Mouse (Mus musculus) MEL (cell line): ENCODE measurements at regions not wholly inside any gene's neighbourhood (a gene's known extent, or its start where the extent isn't known, plus 50 kb on each side); places are given as distances from the start of the nearest gene placed in this dataset.

ENCODE experiments used
- DNase-seq: peaks from one replicate; pipeline ENCODE4 v3.0.0; 2011; ENCODE audit warnings: low read depth, low spot score
- H3K27ac ChIP-seq: 2 replicates; pipeline ENCODE4 v1.5.1; 2012; ENCODE audit warnings: low read depth, mild to moderate bottlenecking, control low read depth, low read length, moderate library complexity; ENCODE audit not compliant: control insufficient read depth
- H3K27me3 ChIP-seq, 2 experiments: fragments of 150-350 bp in 1 of 2; sonication (generic) in 1 of 2; 2 replicates each; pipeline ENCODE4 v1.6.1; 2012; ENCODE audit warnings: low read length in 2 of 2, mild to moderate bottlenecking in 2 of 2, improper control_type of control experiment in 1 of 2, moderate library complexity in 1 of 2; ENCODE audit not compliant: insufficient read depth in 2 of 2, control insufficient read depth in 1 of 2
- H3K36me3 ChIP-seq, 2 experiments: 2 replicates each; pipeline ENCODE4 v1.6.1; 2012 to 2014; ENCODE audit warnings: low read length in 2 of 2, improper control_type of control experiment in 1 of 2, inconsistent platforms in 1 of 2, mild to moderate bottlenecking in 1 of 2; ENCODE audit not compliant: insufficient read depth in 2 of 2, control insufficient read depth in 1 of 2
- H3K4me1 ChIP-seq, 2 experiments: fragments of 150-350 bp in 1 of 2; sonication (generic) in 1 of 2; 2 replicates each; pipeline ENCODE4 v1.6.1; 2012; ENCODE audit warnings: low read length in 2 of 2, improper control_type of control experiment in 1 of 2, mild to moderate bottlenecking in 1 of 2; ENCODE audit not compliant: insufficient read depth in 2 of 2, control insufficient read depth in 1 of 2
- H3K4me3 ChIP-seq, 2 experiments: fragments of 150-350 bp in 1 of 2; sonication (generic) in 1 of 2; 2 replicates each; pipeline ENCODE4 v1.5.1; 2012; ENCODE audit warnings: low read depth in 2 of 2, low read length in 2 of 2, mild to moderate bottlenecking in 2 of 2, moderate library complexity in 2 of 2, control low read depth in 1 of 2, improper control_type of control experiment in 1 of 2; ENCODE audit not compliant: control insufficient read depth in 1 of 2, insufficient read depth in 1 of 2
- H3K79me2 ChIP-seq: 2 replicates; pipeline ENCODE4 v1.6.1; 2012; ENCODE audit warnings: mild to moderate bottlenecking, low read length, moderate library complexity; ENCODE audit not compliant: control insufficient read depth, poor library complexity, insufficient read depth
- H3K9ac ChIP-seq: 2 replicates; pipeline ENCODE4 v1.6.1; 2012; ENCODE audit warnings: low read depth, mild to moderate bottlenecking, control low read depth, low read length, moderate library complexity; ENCODE audit not compliant: control insufficient read depth, poor library complexity, severe bottlenecking
- H3K9me3 ChIP-seq: fragments of 150-350 bp; sonication (generic); replicated peaks from 2 replicates; pipeline ENCODE4 v1.6.1; 2012; ENCODE audit warnings: mild to moderate bottlenecking, low read length, improper control_type of control experiment, moderate library complexity; ENCODE audit not compliant: insufficient read depth
- CHD1 ChIP-seq: IDR thresholded peaks from 2 replicates; pipeline ENCODE4 v1.6.1; 2012; ENCODE audit warnings: low read depth, mild to moderate bottlenecking, inconsistent platforms, low read length, improper control_type of control experiment
- CHD2 ChIP-seq: IDR thresholded peaks from 2 replicates; pipeline ENCODE4 v1.6.1; 2011; ENCODE audit warnings: low read length, improper control_type of control experiment
- ELF1 ChIP-seq: IDR thresholded peaks from 2 replicates; pipeline ENCODE4 v1.6.1; 2014; ENCODE audit warnings: low read depth, mild to moderate bottlenecking, inconsistent platforms, low read length, improper control_type of control experiment, moderate library complexity
- EP300 ChIP-seq, 2 experiments: IDR thresholded peaks; 2 replicates each; pipeline ENCODE4 v1.6.1; 2011; ENCODE audit warnings: improper control_type of control experiment in 2 of 2, low read length in 2 of 2, low read depth in 1 of 2, mild to moderate bottlenecking in 1 of 2
- ETS1 ChIP-seq: IDR thresholded peaks from 2 replicates; pipeline ENCODE4 v1.6.1; 2012; ENCODE audit warnings: low read depth, mild to moderate bottlenecking, inconsistent platforms, low read length, improper control_type of control experiment, moderate library complexity
- GABPA ChIP-seq: IDR thresholded peaks from 2 replicates; pipeline ENCODE4 v1.6.1; 2012; ENCODE audit warnings: low read depth, mild to moderate bottlenecking, inconsistent platforms, low read length, improper control_type of control experiment, moderate library complexity
- GATA1 ChIP-seq: IDR thresholded peaks from 2 replicates; pipeline ENCODE4 v1.6.1; 2011; ENCODE audit warnings: low read depth, low read length, improper control_type of control experiment
- HCFC1 ChIP-seq: IDR thresholded peaks from 2 replicates; pipeline ENCODE4 v1.6.1; 2012; ENCODE audit warnings: low read depth, mild to moderate bottlenecking, inconsistent platforms, low read length, improper control_type of control experiment, moderate library complexity
- JUND ChIP-seq: IDR thresholded peaks from 2 replicates; pipeline ENCODE4 v1.6.1; 2011; ENCODE audit warnings: low read depth, mild to moderate bottlenecking, improper control_type of control experiment, low read length
- KAT2A ChIP-seq: conservative IDR thresholded peaks from 2 replicates; pipeline ENCODE4 v1.6.1; 2012; ENCODE audit warnings: low read depth, low read length, improper control_type of control experiment, inconsistent platforms
- MAX ChIP-seq: IDR thresholded peaks from 2 replicates; pipeline ENCODE4 v1.6.1; 2011; ENCODE audit warnings: low read length, improper control_type of control experiment
- MEF2A ChIP-seq: IDR thresholded peaks from 2 replicates; pipeline ENCODE4 v1.6.1; 2014; ENCODE audit warnings: low read depth, mild to moderate bottlenecking, inconsistent platforms, low read length, improper control_type of control experiment; ENCODE audit not compliant: poor library complexity, insufficient replicate concordance, severe bottlenecking; ENCODE audit errors: extremely low read depth
- MXI1 ChIP-seq: IDR thresholded peaks from 2 replicates; pipeline ENCODE4 v1.6.1; 2011; ENCODE audit warnings: mild to moderate bottlenecking, low read depth, low read length, improper control_type of control experiment
- MYB ChIP-seq: IDR thresholded peaks from 2 replicates; pipeline ENCODE4 v1.6.1; 2011; ENCODE audit warnings: mild to moderate bottlenecking, low read depth, low read length, improper control_type of control experiment
- MYC ChIP-seq: IDR thresholded peaks from 2 replicates; pipeline ENCODE4 v1.6.1; 2011; ENCODE audit warnings: low read depth, mild to moderate bottlenecking, low read length, improper control_type of control experiment, moderate library complexity
- NRF1 ChIP-seq: IDR thresholded peaks from 2 replicates; pipeline ENCODE4 v1.6.1; 2014; ENCODE audit warnings: low read depth, mild to moderate bottlenecking, inconsistent platforms, low read length, improper control_type of control experiment, moderate library complexity; ENCODE audit not compliant: poor library complexity, insufficient read depth, severe bottlenecking
- POLR2A ChIP-seq, 2 experiments: IDR thresholded peaks; 2 replicates each; pipeline ENCODE4 v1.6.1; 2011 to 2012; ENCODE audit warnings: low read length in 2 of 2, mild to moderate bottlenecking in 2 of 2, control low read depth in 1 of 2, improper control_type of control experiment in 1 of 2, low read depth in 1 of 2, moderate library complexity in 1 of 2; ENCODE audit not compliant: control insufficient read depth in 1 of 2, insufficient read depth in 1 of 2, poor library complexity in 1 of 2
- POLR2AphosphoS2 ChIP-seq: IDR thresholded peaks from 2 replicates; pipeline ENCODE4 v1.6.1; 2011; ENCODE audit warnings: low read length, improper control_type of control experiment
- SMC3 ChIP-seq: IDR thresholded peaks from 2 replicates; pipeline ENCODE4 v1.6.1; 2011; ENCODE audit warnings: low read depth, low read length, improper control_type of control experiment
- TAL1 ChIP-seq: IDR thresholded peaks from 2 replicates; pipeline ENCODE4 v1.6.1; 2012; ENCODE audit warnings: mild to moderate bottlenecking, inconsistent platforms, low read length, moderate library complexity, mixed read lengths
- TBP ChIP-seq: IDR thresholded peaks from 2 replicates; pipeline ENCODE4 v1.8.0; 2011; ENCODE audit warnings: low read depth, low read length, improper control_type of control experiment
- TCF12 ChIP-seq: IDR thresholded peaks from 2 replicates; pipeline ENCODE4 v1.6.1; 2014; ENCODE audit warnings: low read depth, mild to moderate bottlenecking, inconsistent platforms, low read length, improper control_type of control experiment, moderate library complexity
- UBTF ChIP-seq: IDR thresholded peaks from 2 replicates; pipeline ENCODE4 v1.6.1; 2012; ENCODE audit warnings: low read depth, mild to moderate bottlenecking, inconsistent platforms, low read length, improper control_type of control experiment, moderate library complexity, borderline replicate concordance; ENCODE audit not compliant: insufficient read depth
- USF1 ChIP-seq: IDR thresholded peaks from 2 replicates; pipeline ENCODE4 v1.6.1; 2014; ENCODE audit warnings: low read depth, mild to moderate bottlenecking, inconsistent platforms, low read length, improper control_type of control experiment, moderate library complexity
- ZC3H11A ChIP-seq: IDR thresholded peaks from 2 replicates; pipeline ENCODE4 v1.6.1; 2012; ENCODE audit warnings: low read depth, mild to moderate bottlenecking, inconsistent platforms, low read length, improper control_type of control experiment
- ZKSCAN1 ChIP-seq: IDR thresholded peaks from 2 replicates; pipeline ENCODE4 v1.6.1; 2012; ENCODE audit warnings: low read depth, mild to moderate bottlenecking, inconsistent platforms, low read length, improper control_type of control experiment, moderate library complexity
- ZMIZ1 ChIP-seq: IDR thresholded peaks from 2 replicates; pipeline ENCODE4 v1.6.1; 2012; ENCODE audit warnings: low read depth, mild to moderate bottlenecking, inconsistent platforms, low read length, improper control_type of control experiment, moderate library complexity
- ZNF384 ChIP-seq: IDR thresholded peaks from 2 replicates; pipeline ENCODE4 v1.6.1; 2012; ENCODE audit warnings: low read depth, mild to moderate bottlenecking, inconsistent platforms, low read length, improper control_type of control experiment

DNA sequence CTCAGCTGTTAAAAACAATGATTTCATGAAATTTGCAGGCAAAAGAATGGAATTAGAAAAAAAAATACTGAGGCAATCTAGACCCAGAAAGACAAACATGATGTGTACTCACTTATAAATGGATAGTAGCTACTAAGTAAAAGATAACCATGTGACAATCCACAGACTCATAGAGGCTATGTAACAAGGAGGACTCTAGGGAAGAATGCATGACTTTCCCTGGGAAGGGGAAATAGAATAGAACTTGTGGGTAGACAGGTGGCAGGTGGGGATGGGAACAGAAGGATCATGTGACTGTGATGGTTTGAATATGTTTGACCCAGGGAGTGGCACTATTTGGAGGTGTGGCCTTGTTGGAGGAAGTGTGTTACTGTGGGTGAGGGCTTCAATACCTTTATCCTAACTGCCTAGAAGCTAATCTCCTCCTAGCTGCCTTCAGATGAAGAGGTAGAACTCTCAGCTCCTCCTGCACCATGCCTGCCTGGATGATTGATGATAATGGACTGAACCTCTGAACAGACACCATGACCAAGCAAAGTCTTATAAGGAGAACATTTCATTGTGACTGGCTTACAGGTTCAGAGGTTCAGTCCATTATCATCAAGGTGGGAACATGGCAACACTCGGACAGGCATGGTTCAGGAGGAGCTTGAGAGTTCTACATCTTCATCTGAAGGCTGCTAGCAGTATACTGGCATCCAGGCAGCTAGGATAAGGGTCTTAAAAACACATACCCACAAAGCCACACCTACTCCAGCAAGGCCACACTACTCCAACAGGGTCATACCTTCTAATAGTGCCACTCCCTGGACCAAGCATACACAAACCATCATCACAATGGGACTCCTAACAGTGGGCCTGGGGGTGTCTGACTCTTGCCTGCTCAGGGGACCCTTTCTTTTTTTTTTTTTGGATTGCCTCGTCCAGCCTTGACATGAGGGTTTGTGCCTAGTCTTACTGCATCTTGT lies 183.6 kb downstream of the Ipo8 start:
- Histone ChIP-seq H3K27ac (no peak overlapping the region), H3K79me2 (no peaks in the 10 kb centered on the region), H3K36me3 (no peaks in the 10 kb centered on the region), H3K27me3 (no peaks in the 10 kb centered on the region), H3K4me3 (no peak overlapping the region), H3K4me1 (no peaks in the 10 kb centered on the region), H3K9ac (no peak overlapping the region), H3K9me3 (no peaks in the 10 kb centered on the region)
- no peak for DNase-seq
- TF ChIP-seq POLR2AphosphoS2 = no peak
- no peak for TF ChIP-seq POLR2A (IDR thresholded peaks at IDR 0.05; ENCODE audit: control insufficient read depth in 1 of 2, insufficient read depth in 1 of 2, low read depth in 1 of 2, low read length in 2 of 2, poor library complexity in 1 of 2)
- no peak for TF ChIP-seq ZC3H11A
- no peak for TF ChIP-seq SMC3
- no peak for TF ChIP-seq TCF12
- no peak for TF ChIP-seq TBP
- TF ChIP-seq KAT2A = no peak
- TF ChIP-seq ZKSCAN1 = no peak
- TF ChIP-seq TAL1 = no peak
- TF ChIP-seq ELF1 = no peak
- TF ChIP-seq NRF1 = no peak
- TF ChIP-seq UBTF = no peak
- no peak for TF ChIP-seq MXI1
- no peak for TF ChIP-seq CHD1
- TF ChIP-seq ETS1 = no peak
- TF ChIP-seq ZMIZ1 = no peak
- TF ChIP-seq GATA1 = no peak
- TF ChIP-seq HCFC1 = no peak

DNA sequence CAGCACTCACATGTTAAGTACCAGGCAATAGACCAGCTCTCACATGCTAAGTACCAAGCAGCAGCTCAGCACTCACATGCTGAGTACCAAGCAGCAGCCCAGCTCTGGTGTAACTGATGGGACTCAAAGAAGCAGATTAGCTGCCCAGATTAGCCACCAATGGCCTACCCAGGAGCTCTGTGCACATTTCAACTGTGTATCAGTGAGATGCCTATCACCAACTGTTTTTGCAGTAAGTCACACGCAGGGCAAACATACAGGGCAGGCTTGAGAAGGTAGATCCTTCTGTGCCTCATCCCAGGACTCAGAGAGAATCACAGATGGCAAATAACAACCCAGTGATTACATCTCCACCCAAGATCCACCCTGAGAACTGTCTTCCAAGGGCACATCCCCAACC lies 190.7 kb downstream of the Ipo8 start:
- no peaks in the 10 kb centered on the region for H3K9me3 ChIP-seq
- H3K4me3 ChIP-seq = no peak overlapping the region
- no peaks in the 10 kb centered on the region for H3K36me3 ChIP-seq
- H3K9ac ChIP-seq = no peak overlapping the region
- TF ChIP-seq POLR2A (IDR thresholded peaks at IDR 0.05; ENCODE audit: control insufficient read depth in 1 of 2, insufficient read depth in 1 of 2, low read depth in 1 of 2, low read length in 2 of 2, poor library complexity in 1 of 2) (no peak), MEF2A (no peak), UBTF (no peak), ELF1 (no peak), GABPA (no peak), MAX (no peak), MYB (no peak), ZNF384 (no peak), MYC (no peak), CHD2 (no peak), ETS1 (no peak), USF1 (no peak), JUND (no peak), EP300 (IDR thresholded peaks at IDR 0.05; ENCODE audit: low read depth in 1 of 2, low read length in 2 of 2) (no peak)
- no peak overlapping the region for H3K27ac ChIP-seq
- no peaks in the 10 kb centered on the region for H3K27me3 ChIP-seq
- no peak for DNase-seq
- no peaks in the 10 kb centered on the region for H3K79me2 ChIP-seq
- no peaks in the 10 kb centered on the region for H3K4me1 ChIP-seq
